Mouse (Mus musculus): ENCODE measurements around the gene Il10rb. TPM values are rescaled to one million over a fixed set of nuclear protein-coding genes. Genes with fewer than 3 reads are reported as not detected.

The Il10rb gene
- total and polyA plus RNA-seq, 3 experiments = 32.1 to 37.9 (median 36.1) TPM

DNA sequence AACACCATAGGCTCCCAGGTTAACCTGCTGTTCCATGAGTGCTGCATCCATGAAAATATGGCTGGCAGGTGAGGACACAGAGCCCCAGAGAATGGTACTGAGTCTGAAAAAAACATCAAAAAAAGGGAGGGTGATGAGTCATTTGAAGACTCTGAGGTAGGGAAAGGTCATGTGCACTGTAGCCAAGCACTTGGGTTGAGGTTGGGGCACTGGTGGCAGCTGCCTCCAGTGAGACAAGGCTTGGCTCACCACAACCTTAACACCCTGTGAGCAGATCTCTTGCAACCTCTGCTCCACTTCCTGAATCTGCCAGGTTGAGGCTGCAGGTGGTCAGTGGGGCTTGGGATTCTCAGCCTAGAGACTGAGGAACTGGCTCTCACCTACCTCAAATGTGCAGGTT, 39.4 kb upstream of the Il10rb start (continued):
- TF ChIP-seq HCFC1 (IDR thresholded peaks at IDR 0.05; ENCODE audit: low read depth, low read length) (0 out of 2 replicates have a peak, but pooled peaks have one; percentile 16), IRF4 (IDR thresholded peaks at IDR 0.05; ENCODE audit: low read depth, low read length) (peak; percentile 98), EP300 (IDR thresholded peaks at IDR 0.05; ENCODE audit: low read length) (peak; percentile 93)

GRCm38 (mm10) chr16:91367066-91367465, 38.9 kb upstream of the Il10rb start:
- no peaks in the 10 kb centered on the region for H3K79me2 ChIP-seq (replicated peaks; ENCODE audit: control insufficient read depth, extremely low read depth, insufficient read depth, poor library complexity, severe bottlenecking)
- DNase-seq (ENCODE audit: extremely low read depth) = peak; percentile 31
- peaks cover 23 to 48% of the 10 kb centered on the region in 2 experiments for H3K4me1 ChIP-seq (ENCODE audit: control insufficient read depth in 1 of 2, insufficient read depth in 2 of 2)
- in situ Hi-C loops (cut with MboI; ENCODE audit: low pct_ligation_motif_present, low pct_unique_long_range_greater_than_20kb, low sequenced_read_pairs) (loop anchor here (5.0 to 25.0 kb wide), 5 partner anchors 35 to 920 kb away; partner anchors contain the start of genes Ifnar1, Kcne2 and Tmem50b), dilution Hi-C loops (cut with MboI; ENCODE audit: extremely low pct_ligation_motif_present, extremely low pct_unique_long_range_greater_than_20kb, low sequenced_read_pairs) (no loop called here)
- no peak overlapping the region for H3K4me3 ChIP-seq (replicated peaks in 1 of 3; ENCODE audit: low read depth in 2 of 3, low read length in 2 of 3, poor library complexity in 1 of 3)
- H3K9me3 ChIP-seq (replicated peaks; ENCODE audit: low read length) = peaks cover 8% of the 10 kb centered on the region
- H3K4me2 ChIP-seq (ENCODE audit: insufficient read depth, low read depth, poor library complexity, severe bottlenecking) = no peak overlapping the region
- H3K36me3 ChIP-seq (replicated peaks in 1 of 2; ENCODE audit: control insufficient read depth in 1 of 2, insufficient read depth in 1 of 2, low read length in 1 of 2) = no peaks in the 10 kb centered on the region
- no peak overlapping the region for H3K9ac ChIP-seq (ENCODE audit: insufficient read depth, low read depth)
- H3K27ac ChIP-seq (ENCODE audit: insufficient read depth, low read depth) = no peak overlapping the region
- TF ChIP-seq TCF12 (IDR thresholded peaks at IDR 0.05; ENCODE audit: low read depth, low read length) (no peak), CHD1 (IDR thresholded peaks at IDR 0.05; ENCODE audit: low read depth, low read length) (no peak), IRF4 (IDR thresholded peaks at IDR 0.05; ENCODE audit: low read depth, low read length) (no peak), MEF2A (IDR thresholded peaks at IDR 0.05; ENCODE audit: borderline replicate concordance, low read depth, low read length) (no peak), JUND (conservative IDR thresholded peaks at IDR 0.05; ENCODE audit: low read depth, low read length) (no peak), PAX5 (IDR thresholded peaks at IDR 0.05; ENCODE audit: low read length) (no peak), USF2 (conservative IDR thresholded peaks at IDR 0.05; ENCODE audit: low read depth, low read length) (no peak), ELF1 (IDR thresholded peaks at IDR 0.05; ENCODE audit: low read depth, low read length) (no peak), SIN3A (IDR thresholded peaks at IDR 0.05; ENCODE audit: low read length) (peak; percentile 7; the same call in 1 of the 2 replicates), ZMIZ1 (IDR thresholded peaks at IDR 0.05; ENCODE audit: low read depth, low read length) (no peak), NRF1 (IDR thresholded peaks at IDR 0.05; ENCODE audit: low read depth, low read length) (no peak), GABPA (IDR thresholded peaks at IDR 0.05; ENCODE audit: insufficient replicate concordance, low read depth, low read length) (no peak), KAT2A (IDR thresholded peaks at IDR 0.05; ENCODE audit: insufficient replicate concordance, low read length) (0 out of 2 replicates have a peak, but pooled peaks have one; percentile 14), RCOR1 (conservative IDR thresholded peaks at IDR 0.05; ENCODE audit: low read depth, low read length) (no peak)
- H3K27me3 ChIP-seq (replicated peaks) = peaks cover 4% of the 10 kb centered on the region

Data from CH12.LX (cell line).